Mouse (Mus musculus) ES-Bruce4 (cell line): Measurements from ENCODE around the gene Gm47955. TPM values are rescaled to one million over a fixed set of nuclear protein-coding genes. Genes with fewer than 3 reads are reported as not detected.

ENCODE experiments used
- H3K27ac ChIP-seq: 2 replicates; pipeline ENCODE4 v1.5.1; 2012; ENCODE audit warnings: low read length, inconsistent platforms; ENCODE audit not compliant: insufficient read depth
- H3K27me3 ChIP-seq: 2 replicates; pipeline ENCODE4 v1.6.1; 2012; ENCODE audit warnings: mild to moderate bottlenecking, low read length, inconsistent platforms; ENCODE audit not compliant: control insufficient read depth, poor library complexity, insufficient read depth, severe bottlenecking
- H3K36me3 ChIP-seq: 2 replicates; pipeline ENCODE4 v1.6.1; 2012; ENCODE audit warnings: inconsistent platforms, mild to moderate bottlenecking, low read length, moderate library complexity; ENCODE audit not compliant: control insufficient read depth, poor library complexity, insufficient read depth, severe bottlenecking
- H3K4me1 ChIP-seq: one replicate; pipeline ENCODE4 v1.8.1; 2011; ENCODE audit warnings: low read length; ENCODE audit not compliant: control insufficient read depth, insufficient read depth
- H3K4me3 ChIP-seq: 2 replicates; pipeline ENCODE4 v1.5.1; 2011; ENCODE audit warnings: low read depth, mild to moderate bottlenecking, low read length
- H3K9ac ChIP-seq: 2 replicates; pipeline ENCODE4 v1.6.1; 2012; ENCODE audit warnings: low read depth, mild to moderate bottlenecking, inconsistent platforms; ENCODE audit not compliant: poor library complexity, severe bottlenecking
- H3K9me3 ChIP-seq: replicated peaks from 2 replicates; pipeline ENCODE4 v1.6.1; 2012; ENCODE audit warnings: mild to moderate bottlenecking, low read length, inconsistent platforms; ENCODE audit not compliant: control insufficient read depth, poor library complexity, insufficient read depth, severe bottlenecking
- CTCF ChIP-seq: IDR thresholded peaks from one replicate; pipeline ENCODE4 v1.8.1; 2011; ENCODE audit warnings: low read depth, low read length
- EP300 ChIP-seq: IDR thresholded peaks from 2 replicates; pipeline ENCODE4 v1.6.1; 2011; ENCODE audit warnings: low read depth, low read length; ENCODE audit not compliant: insufficient read depth
- POLR2A ChIP-seq: IDR thresholded peaks from one replicate; pipeline ENCODE4 v1.8.1; 2011; ENCODE audit warnings: low read length; ENCODE audit not compliant: insufficient read depth
- polyA plus RNA-seq: library from polyadenylated mRNA; stranded (reverse); fragments of >200 nt; gene quantifications from 2 replicates; pipeline ENCODE4 v1.2.4, GENCODE M21; 2011; ENCODE audit warnings: low read depth; ENCODE audit not compliant: missing spikeins, insufficient read depth, insufficient read length

Gm47955 gene
- polyA plus RNA-seq, 1 experiment = not detected

- Histone ChIP-seq H3K36me3 (no peaks in the 10 kb centered on the region), H3K9ac (no peak overlapping the region), H3K4me3 (no peak overlapping the region), H3K9me3 (no peaks in the 10 kb centered on the region), H3K27me3 (no peaks in the 10 kb centered on the region), H3K4me1 (no peaks in the 10 kb centered on the region), H3K27ac (no peak overlapping the region)
- TF ChIP-seq EP300 (no peak), CTCF (no peak), POLR2A (no peak)
These were observed 46.4 kb downstream of the Gm47955 start for GRCm38 (mm10) chr1:83006218-83007179.

- Histone ChIP-seq H3K9me3 (no peaks in the 10 kb centered on the region), H3K27me3 (no peaks in the 10 kb centered on the region), H3K9ac (no peak overlapping the region), H3K4me1 (no peaks in the 10 kb centered on the region), H3K4me3 (no peak overlapping the region), H3K36me3 (no peaks in the 10 kb centered on the region), H3K27ac (no peak overlapping the region)
- TF ChIP-seq POLR2A = no peak
- TF ChIP-seq CTCF = no peak
- no peak for TF ChIP-seq EP300
These were observed 47.4 kb downstream of the Gm47955 start for GRCm38 (mm10) chr1:83007471-83007870.

Other genes with a start within 250 kb of the Gm47955 start
- gene Mff, start 235.4 kb upstream of the Gm47955 start, polyA plus RNA-seq = 157 and 170 TPM in 2 replicates
- not detected in 2 replicates for gene Tm4sf20, start 191.8 kb upstream of the Gm47955 start, polyA plus RNA-seq
- not detected in 2 replicates for gene Gm47791, start 189.0 kb upstream of the Gm47955 start, polyA plus RNA-seq
- gene Agfg1, start 120.8 kb upstream of the Gm47955 start, polyA plus RNA-seq = 124 and 133 TPM in 2 replicates
- 1.1 TPM in 1 of 2 replicates, not detected in the other for gene A030005L19Rik, start 47.0 kb upstream of the Gm47955 start, polyA plus RNA-seq
- not detected in 2 replicates for gene A030014E15Rik, start 35.4 kb upstream of the Gm47955 start, polyA plus RNA-seq
- not detected in 2 replicates for gene Gm6217, start 28.9 kb upstream of the Gm47955 start, polyA plus RNA-seq
- gene A030003K21Rik, start 16.9 kb upstream of the Gm47955 start, polyA plus RNA-seq = not detected in 2 replicates
- gene Gm7544, start 4.3 kb upstream of the Gm47955 start, polyA plus RNA-seq = not detected in 2 replicates
- gene Gm47959, start 40.3 kb downstream of the Gm47955 start, polyA plus RNA-seq = not detected in 2 replicates
- gene Slc19a3, start 78.2 kb downstream of the Gm47955 start, polyA plus RNA-seq = 3.0 and 4.2 TPM in 2 replicates
- gene Krtap28-10, start 82.2 kb downstream of the Gm47955 start, polyA plus RNA-seq = not detected in 2 replicates
- not detected in 2 replicates for gene Gm47969, start 84.6 kb downstream of the Gm47955 start, polyA plus RNA-seq
- not detected in 2 replicates for gene A030005K14Rik, start 99.1 kb downstream of the Gm47955 start, polyA plus RNA-seq
- not detected in 2 replicates for gene Krtap28-13, start 100.6 kb downstream of the Gm47955 start, polyA plus RNA-seq
- 0.78 TPM in 1 of 2 replicates, not detected in the other for gene Ccl20, start 156.5 kb downstream of the Gm47955 start, polyA plus RNA-seq
- not detected in 2 replicates for gene Daw1, start 199.5 kb downstream of the Gm47955 start, polyA plus RNA-seq